Mouse (Mus musculus): ENCODE measurements around the gene Sh3bp2. TPM values are rescaled to one million over a fixed set of nuclear protein-coding genes. Genes with fewer than 3 reads are reported as not detected.
"Not testable (repeated sequence)": the region's sequence is repeated elsewhere in the genome, so short reads cannot be mapped to it uniquely, and the experiment has no call there.

Gene Sh3bp2
- polyA plus RNA-seq, 1 experiment from 2014 or later, result 6.5 TPM

DNA sequence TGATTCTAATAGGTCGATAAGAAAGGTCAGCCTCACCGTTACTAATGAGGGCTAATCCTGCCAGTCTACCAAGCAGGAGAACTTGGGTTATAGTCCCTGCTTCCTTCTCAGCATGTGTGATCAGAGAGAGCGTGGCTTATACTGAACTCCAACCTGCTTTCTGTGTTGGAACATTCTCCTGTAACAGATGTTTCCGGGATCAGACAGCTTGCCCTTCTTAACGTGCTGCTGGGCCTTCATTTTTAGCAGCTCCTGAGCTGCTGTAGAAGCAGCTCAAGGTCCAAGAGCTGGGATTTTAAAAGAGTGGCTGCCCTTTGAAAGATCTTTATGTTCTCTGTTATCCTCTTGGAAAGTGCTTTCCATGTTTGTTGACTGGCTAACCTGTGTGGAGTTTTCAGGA, 59.6 kb downstream of the Sh3bp2 start:
- H3K27me3 ChIP-seq (ENCODE audit: control insufficient read depth, insufficient read depth, low read depth, low read length), result no peaks in the 10 kb centered on the region
- H3K27ac ChIP-seq (ENCODE audit: low read length), result no peak overlapping the region
- ATAC-seq (ENCODE audit: low read depth), result no peak
- H3K4me1 ChIP-seq (ENCODE audit: control insufficient read depth, low read depth, low read length), result peaks cover 32% of the 10 kb centered on the region
- peaks cover 8% of the 10 kb centered on the region; the same call in 1 of the 2 replicates for H3K36me3 ChIP-seq (ENCODE audit: control insufficient read depth, insufficient read depth)
- no peak overlapping the region for H3K4me2 ChIP-seq (ENCODE audit: low read depth, low read length)
- H3K9ac ChIP-seq (ENCODE audit: low read depth, low read length), result no peak overlapping the region
- H3K9me3 ChIP-seq (replicated peaks; ENCODE audit: control insufficient read depth, low read length), result no peaks in the 10 kb centered on the region
- no peak overlapping the region for H3K4me3 ChIP-seq (ENCODE audit: low read depth, low read length)
- WGBS (ENCODE audit: insufficient replicate concordance), result 71% methylated on average over 5 of the region's 5 CpGs

DNA sequence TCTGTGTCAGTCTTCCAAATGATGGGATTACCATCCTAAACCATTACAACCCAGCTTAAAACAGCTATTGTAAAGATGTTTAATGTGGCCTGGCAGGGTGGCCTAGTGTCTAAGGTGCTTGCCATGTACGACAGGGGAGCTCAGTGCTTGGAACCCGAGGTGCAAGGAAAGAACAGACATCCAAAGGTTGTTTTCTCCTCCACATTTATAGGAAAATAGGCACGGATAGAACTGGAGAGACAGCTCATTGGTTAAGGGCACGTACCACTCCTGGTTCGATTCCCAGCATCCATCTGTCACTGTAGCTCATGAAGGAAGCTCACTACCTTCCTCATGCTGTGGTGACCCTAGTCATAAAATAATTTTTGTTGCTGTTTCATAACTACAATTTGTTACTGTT, 62.2 kb downstream of the Sh3bp2 start:
- Histone ChIP-seq H3K27me3 (ENCODE audit: control insufficient read depth, insufficient read depth, low read depth, low read length) (no peaks in the 10 kb centered on the region), H3K27ac (ENCODE audit: low read length) (no peak overlapping the region), H3K4me3 (ENCODE audit: low read depth, low read length) (no peak overlapping the region), H3K9ac (ENCODE audit: low read depth, low read length) (no peak overlapping the region), H3K36me3 (ENCODE audit: control insufficient read depth, insufficient read depth) (peaks cover 11% of the 10 kb centered on the region), H3K4me1 (ENCODE audit: control insufficient read depth, low read depth, low read length) (peaks cover 16% of the 10 kb centered on the region), H3K9me3 (replicated peaks; ENCODE audit: control insufficient read depth, low read length) (no peaks in the 10 kb centered on the region), H3K4me2 (ENCODE audit: low read depth, low read length) (no peak overlapping the region)
- no peak for ATAC-seq (ENCODE audit: low read depth)
- 90% methylated on average over 5 of the region's 5 CpGs for WGBS (ENCODE audit: insufficient replicate concordance)

DNA sequence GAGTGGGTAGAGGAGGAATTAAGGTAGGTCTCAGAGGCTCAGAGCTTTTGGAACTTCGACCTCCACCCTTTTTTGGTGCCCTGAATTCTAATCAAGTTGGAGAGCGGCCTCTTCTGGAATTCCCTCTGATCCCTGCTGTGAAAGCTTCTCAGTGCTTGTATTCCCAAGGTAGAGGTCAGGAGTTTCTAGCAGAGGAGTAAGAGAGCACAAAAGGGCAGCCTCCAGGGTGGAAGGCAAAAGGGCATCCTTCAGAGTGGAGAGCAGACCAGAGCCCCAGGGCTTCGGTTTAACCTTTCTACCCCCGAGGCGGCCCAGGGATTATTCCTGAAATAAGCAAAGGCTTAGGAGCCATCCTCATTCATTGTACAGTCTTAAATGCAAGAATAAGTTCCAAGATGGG, 64.4 kb downstream of the Sh3bp2 start:
- WGBS (ENCODE audit: insufficient replicate concordance), result 69% methylated on average over 5 of the region's 5 CpGs
- H3K27me3 ChIP-seq (ENCODE audit: control insufficient read depth, insufficient read depth, low read depth, low read length), result no peaks in the 10 kb centered on the region
- peaks cover 7% of the 10 kb centered on the region for H3K36me3 ChIP-seq (ENCODE audit: control insufficient read depth, insufficient read depth)
- no peaks in the 10 kb centered on the region; the same call in 1 of the 2 replicates for H3K4me1 ChIP-seq (ENCODE audit: control insufficient read depth, low read depth, low read length)
- ATAC-seq (ENCODE audit: low read depth), result no peak
- H3K4me2 ChIP-seq (ENCODE audit: low read depth, low read length), result no peak overlapping the region
- H3K4me3 ChIP-seq (ENCODE audit: low read depth, low read length), result no peak overlapping the region
- no peaks in the 10 kb centered on the region for H3K9me3 ChIP-seq (replicated peaks; ENCODE audit: control insufficient read depth, low read length)
- H3K27ac ChIP-seq (ENCODE audit: low read length), result no peak overlapping the region
- H3K9ac ChIP-seq (ENCODE audit: low read depth, low read length), result no peak overlapping the region

DNA sequence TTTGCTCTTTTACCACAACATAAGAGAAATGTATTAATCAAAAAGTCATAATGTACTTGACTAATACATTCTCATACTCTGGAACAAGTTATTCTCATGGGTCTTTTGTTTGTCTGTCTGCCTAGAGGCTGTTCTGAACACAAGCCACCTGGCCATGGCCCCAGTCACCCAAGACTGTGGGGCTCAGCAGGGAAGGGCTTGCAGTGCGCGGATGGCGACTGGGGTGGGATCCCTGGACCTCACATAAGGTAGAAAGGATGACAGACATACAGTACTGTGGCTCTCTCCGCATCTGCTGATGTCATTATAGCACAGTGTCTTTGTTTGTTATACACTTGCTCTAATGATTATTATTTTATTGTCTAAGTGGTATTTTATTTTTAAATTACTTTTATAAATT, 65.1 kb downstream of the Sh3bp2 start:
- Histone ChIP-seq H3K4me2 (ENCODE audit: low read depth, low read length) (no peak overlapping the region), H3K4me1 (ENCODE audit: control insufficient read depth, low read depth, low read length) (no peaks in the 10 kb centered on the region; the same call in none of the 2 replicates), H3K27me3 (ENCODE audit: control insufficient read depth, insufficient read depth, low read depth, low read length) (no peaks in the 10 kb centered on the region), H3K9me3 (replicated peaks; ENCODE audit: control insufficient read depth, low read length) (no peaks in the 10 kb centered on the region), H3K27ac (ENCODE audit: low read length) (no peak overlapping the region), H3K9ac (ENCODE audit: low read depth, low read length) (no peak overlapping the region), H3K36me3 (ENCODE audit: control insufficient read depth, insufficient read depth) (peaks cover 7% of the 10 kb centered on the region), H3K4me3 (ENCODE audit: low read depth, low read length) (no peak overlapping the region)
- no peak for ATAC-seq (ENCODE audit: low read depth)
- 84% methylated on average over 4 of the region's 4 CpGs for WGBS (ENCODE audit: insufficient replicate concordance)

DNA sequence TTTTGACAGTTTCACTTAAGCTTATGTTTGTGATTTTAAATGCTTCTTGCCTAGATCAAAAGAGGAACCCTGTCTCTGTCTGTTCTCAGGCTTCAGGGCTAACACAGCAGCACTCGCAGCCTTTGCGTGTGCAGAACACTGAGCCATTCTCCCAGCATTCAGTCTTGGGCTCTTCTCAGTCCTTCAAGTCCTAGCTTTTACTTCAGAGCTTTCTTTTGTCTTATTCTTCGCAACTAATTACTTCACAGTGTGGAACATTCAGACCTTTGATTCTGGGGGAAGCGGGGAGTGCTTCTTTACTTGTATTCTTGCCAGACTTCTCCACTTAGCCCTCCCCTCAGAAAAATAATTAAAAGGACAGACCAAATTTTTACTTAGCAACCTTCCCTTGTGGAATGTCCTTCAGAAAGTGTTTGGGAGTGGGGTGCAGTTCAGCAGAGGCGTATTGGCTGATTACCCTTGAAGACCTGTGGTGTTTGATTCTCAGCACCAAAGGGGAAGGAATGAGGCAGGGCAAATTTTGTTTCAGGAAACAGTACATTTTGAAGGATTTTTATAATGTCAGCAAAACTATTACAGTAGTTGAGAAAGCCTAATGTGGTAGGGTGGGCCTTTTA, 65.9 kb downstream of the Sh3bp2 start:
- no peaks in the 10 kb centered on the region for H3K27me3 ChIP-seq (ENCODE audit: control insufficient read depth, insufficient read depth, low read depth, low read length)
- H3K27ac ChIP-seq (ENCODE audit: low read length), result no peak overlapping the region

DNA sequence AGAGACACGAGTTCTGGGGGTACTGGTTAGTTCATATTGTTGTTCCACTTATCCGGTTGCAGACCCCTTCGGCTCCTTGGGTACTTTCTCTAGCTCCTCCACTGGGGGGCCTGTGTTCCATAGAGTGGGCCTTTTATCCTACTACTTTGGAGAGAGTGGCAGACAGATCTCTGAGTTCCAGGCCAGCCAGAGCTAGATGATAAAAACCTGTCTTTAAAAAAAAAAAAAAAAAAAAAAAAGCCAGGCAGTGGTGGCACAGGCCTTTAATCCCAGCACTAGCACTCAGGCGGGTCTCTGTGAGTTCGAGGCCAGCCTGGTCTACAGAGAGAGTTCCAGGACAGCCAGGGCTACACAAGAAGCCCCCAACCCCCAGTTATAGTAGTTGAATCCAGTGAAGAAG, 66.6 kb downstream of the Sh3bp2 start:
- not testable (repeated sequence) for H3K36me3 ChIP-seq (ENCODE audit: control insufficient read depth, insufficient read depth); H3K4me2 ChIP-seq (ENCODE audit: low read depth, low read length); H3K9me3 ChIP-seq (replicated peaks; ENCODE audit: control insufficient read depth, low read length); H3K27me3 ChIP-seq (ENCODE audit: control insufficient read depth, insufficient read depth, low read depth, low read length); H3K9ac ChIP-seq (ENCODE audit: low read depth, low read length); H3K4me3 ChIP-seq (ENCODE audit: low read depth, low read length); H3K4me1 ChIP-seq (ENCODE audit: control insufficient read depth, low read depth, low read length); ATAC-seq (ENCODE audit: low read depth); H3K27ac ChIP-seq (ENCODE audit: low read length)
- 87% methylated on average over 5 of the region's 5 CpGs for WGBS (ENCODE audit: insufficient replicate concordance)

More for the DNA sequence above, 65.9 kb downstream of the Sh3bp2 start:
- ATAC-seq (ENCODE audit: low read depth), result no peak
- Histone ChIP-seq H3K4me1 (ENCODE audit: control insufficient read depth, low read depth, low read length) (no peaks in the 10 kb centered on the region; the same call in none of the 2 replicates), H3K36me3 (ENCODE audit: control insufficient read depth, insufficient read depth) (peaks cover 3% of the 10 kb centered on the region), H3K9me3 (replicated peaks; ENCODE audit: control insufficient read depth, low read length) (no peaks in the 10 kb centered on the region), H3K4me2 (ENCODE audit: low read depth, low read length) (no peak overlapping the region), H3K9ac (ENCODE audit: low read depth, low read length) (no peak overlapping the region), H3K4me3 (ENCODE audit: low read depth, low read length) (no peak overlapping the region)
- WGBS (ENCODE audit: insufficient replicate concordance), result 84% methylated on average over 5 of the region's 5 CpGs

DNA sequence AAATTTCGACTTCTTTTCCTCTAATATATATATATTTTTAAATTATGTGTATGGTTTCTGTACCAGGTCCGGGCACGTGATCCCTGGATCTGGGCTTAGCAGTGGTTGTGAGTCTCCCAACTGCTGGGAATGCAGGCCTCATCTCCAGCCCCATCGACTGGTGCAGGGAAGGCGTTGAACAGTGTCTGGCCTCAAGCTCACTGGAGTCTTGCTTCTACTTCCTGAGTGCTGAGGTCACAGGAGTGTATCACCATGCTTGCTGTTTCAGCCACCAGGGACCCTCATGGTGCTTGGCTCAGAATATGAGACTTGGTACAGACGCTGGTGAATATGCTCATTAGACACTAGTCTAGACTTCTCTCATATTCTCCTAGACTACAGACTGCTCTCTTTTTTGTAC, 67.0 kb downstream of the Sh3bp2 start:
- H3K27ac ChIP-seq (ENCODE audit: low read length), result no peak overlapping the region
- no peaks in the 10 kb centered on the region for H3K27me3 ChIP-seq (ENCODE audit: control insufficient read depth, insufficient read depth, low read depth, low read length)
- H3K4me3 ChIP-seq (ENCODE audit: low read depth, low read length), result no peak overlapping the region
- H3K36me3 ChIP-seq (ENCODE audit: control insufficient read depth, insufficient read depth), result peaks cover 8% of the 10 kb centered on the region
- H3K4me1 ChIP-seq (ENCODE audit: control insufficient read depth, low read depth, low read length), result no peaks in the 10 kb centered on the region; the same call in none of the 2 replicates
- H3K9me3 ChIP-seq (replicated peaks; ENCODE audit: control insufficient read depth, low read length), result no peaks in the 10 kb centered on the region
- H3K4me2 ChIP-seq (ENCODE audit: low read depth, low read length), result no peak overlapping the region
- 89% methylated on average over 6 of the region's 6 CpGs for WGBS (ENCODE audit: insufficient replicate concordance)
- H3K9ac ChIP-seq (ENCODE audit: low read depth, low read length), result no peak overlapping the region
- ATAC-seq (ENCODE audit: low read depth), result no peak

DNA sequence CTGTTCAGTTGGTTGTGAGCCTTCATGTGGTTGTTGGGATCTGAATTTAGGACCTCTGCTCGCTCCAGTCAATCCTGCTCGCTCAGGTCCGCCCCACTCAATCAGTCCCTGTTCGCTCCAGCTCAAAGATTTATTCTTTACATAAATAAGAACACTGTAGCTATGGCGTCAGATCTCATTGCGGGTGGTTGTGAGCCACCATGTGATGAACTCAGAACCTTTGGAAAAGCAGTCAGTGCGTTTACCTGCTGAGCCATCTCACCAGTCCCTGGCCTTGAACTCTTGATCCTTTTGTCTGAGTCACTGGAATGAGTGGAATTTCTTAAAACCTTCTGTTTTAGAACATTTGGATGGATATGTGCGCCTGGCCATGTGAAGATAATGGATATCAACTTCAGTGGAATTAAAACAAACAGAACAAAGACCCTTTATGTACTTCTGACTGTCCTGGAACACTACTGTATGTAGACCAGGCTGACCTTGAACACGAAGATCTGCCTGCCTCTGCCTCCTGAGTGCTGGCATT, 67.6 kb downstream of the Sh3bp2 start:
- no peak overlapping the region for H3K4me2 ChIP-seq (ENCODE audit: low read depth, low read length)
- H3K27me3 ChIP-seq (ENCODE audit: control insufficient read depth, insufficient read depth, low read depth, low read length), result no peaks in the 10 kb centered on the region
- 92% methylated on average over 9 of the region's 9 CpGs for WGBS (ENCODE audit: insufficient replicate concordance)
- H3K36me3 ChIP-seq (ENCODE audit: control insufficient read depth, insufficient read depth), result peaks cover 14% of the 10 kb centered on the region
- H3K27ac ChIP-seq (ENCODE audit: low read length), result no peak overlapping the region
- no peak overlapping the region for H3K4me3 ChIP-seq (ENCODE audit: low read depth, low read length)
- H3K9ac ChIP-seq (ENCODE audit: low read depth, low read length), result no peak overlapping the region
- H3K4me1 ChIP-seq (ENCODE audit: control insufficient read depth, low read depth, low read length), result no peaks in the 10 kb centered on the region; the same call in none of the 2 replicates
- ATAC-seq (ENCODE audit: low read depth), result no peak
- H3K9me3 ChIP-seq (replicated peaks; ENCODE audit: control insufficient read depth, low read length), result no peaks in the 10 kb centered on the region

DNA sequence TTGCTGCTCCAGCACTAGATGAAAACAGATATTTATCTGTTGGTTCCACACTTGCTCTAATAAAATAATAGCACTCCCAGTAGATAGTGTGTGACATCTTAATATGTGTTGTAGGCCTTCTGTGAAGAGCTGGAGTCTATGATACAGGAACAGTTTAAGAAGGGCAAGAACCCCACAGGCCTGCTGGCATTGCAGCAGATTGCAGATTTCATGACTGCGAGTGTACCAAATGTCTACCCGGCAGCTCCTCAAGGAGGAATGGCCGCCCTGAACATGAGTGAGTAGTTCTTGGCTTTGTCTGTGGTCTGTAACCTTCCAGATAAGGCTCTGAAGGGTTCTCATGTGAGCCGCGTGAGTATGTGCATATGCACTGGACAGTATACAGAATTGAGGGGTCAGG, 78.9 kb downstream of the Sh3bp2 start:
- Histone ChIP-seq H3K9ac (ENCODE audit: low read depth, low read length) (no peak overlapping the region), H3K4me2 (ENCODE audit: low read depth, low read length) (no peak overlapping the region), H3K4me3 (ENCODE audit: low read depth, low read length) (no peak overlapping the region), H3K36me3 (ENCODE audit: control insufficient read depth, insufficient read depth) (peaks cover 66% of the 10 kb centered on the region), H3K27me3 (ENCODE audit: control insufficient read depth, insufficient read depth, low read depth, low read length) (no peaks in the 10 kb centered on the region), H3K4me1 (ENCODE audit: control insufficient read depth, low read depth, low read length) (no peaks in the 10 kb centered on the region), H3K27ac (ENCODE audit: low read length) (no peak overlapping the region), H3K9me3 (replicated peaks; ENCODE audit: control insufficient read depth, low read length) (no peaks in the 10 kb centered on the region)
- ATAC-seq (ENCODE audit: low read depth), result no peak
- 56% methylated on average over 5 of the region's 5 CpGs for WGBS (ENCODE audit: insufficient replicate concordance)
